Mouse (Mus musculus) hindbrain, embryonic 14.5 days (tissue): ENCODE data around the gene Irx5. TPM values are rescaled to one million over a fixed set of nuclear protein-coding genes. Genes with fewer than 3 reads are reported as not detected.

ENCODE experiments used
- ATAC-seq: fragments of 200-750 bp; cut with Nextera tagmentation; 2 replicates; pipeline ENCODE4 v1.8.0; 2017; ENCODE audit warnings: moderate number of reproducible peaks, mild to moderate bottlenecking, moderate TSS enrichment, moderate library complexity; ENCODE audit not compliant: low FRiP score
- DNase-seq: peaks from one replicate; pipeline ENCODE4 v3.0.0-alpha.2; 2015; ENCODE audit warnings: low spot score
- H3K27ac ChIP-seq: fragments of 300-500 bp; sonication (generic); 2 replicates; pipeline ENCODE4 v1.5.1; 2014; ENCODE audit warnings: mild to moderate bottlenecking, moderate library complexity
- H3K27me3 ChIP-seq: fragments of 300-500 bp; sonication (generic); 2 replicates; pipeline ENCODE4 v1.6.1; 2014; ENCODE audit warnings: mild to moderate bottlenecking, low read length, mixed read lengths; ENCODE audit not compliant: control insufficient read depth, insufficient read depth
- H3K36me3 ChIP-seq: fragments of 300-500 bp; sonication (generic); replicated peaks from 2 replicates; pipeline ENCODE4 v1.6.1; 2014; ENCODE audit not compliant: control insufficient read depth, insufficient read depth
- H3K4me1 ChIP-seq: fragments of 300-500 bp; sonication (generic); replicated peaks from 2 replicates; pipeline ENCODE4 v1.6.1; 2014; ENCODE audit warnings: antibody characterized with exemption, low read length, mixed read lengths; ENCODE audit not compliant: control insufficient read depth, insufficient read depth
- H3K4me2 ChIP-seq: fragments of 300-500 bp; sonication (generic); replicated peaks from 2 replicates; pipeline ENCODE4 v1.6.1; 2014; ENCODE audit warnings: mild to moderate bottlenecking, moderate library complexity
- H3K4me3 ChIP-seq: fragments of 300-500 bp; sonication (generic); replicated peaks from 2 replicates; pipeline ENCODE4 v1.5.1; 2014; ENCODE audit warnings: mild to moderate bottlenecking, low read length
- H3K9ac ChIP-seq: fragments of 300-500 bp; sonication (generic); 2 replicates; pipeline ENCODE4 v1.6.1; 2014
- H3K9me3 ChIP-seq: fragments of 300-500 bp; sonication (generic); 2 replicates; pipeline ENCODE4 v1.6.1; 2016; ENCODE audit warnings: low read length; ENCODE audit not compliant: control insufficient read depth
- WGBS: fragments of 180-500 bp; shearing (Covaris S2); extraction: QIAGEN DNeasy Blood & Tissue Kit; methylation state at CpG from one replicate; pipeline ENCODE4 v1.1.7; 2014; 5-methylcytosine and 5-hydroxymethylcytosine counted together
- polyA plus RNA-seq: library from polyadenylated mRNA; unstranded; fragments of >200 nt; fragmentation: Nextera tagmentation; extraction: Ambion mirVana; gene quantifications from 2 replicates; pipeline ENCODE4 v1.2.1, GENCODE M21; 2014

Gene Irx5
- polyA plus RNA-seq, 1 experiment from 2014 or later = 11.0 TPM

DNA sequence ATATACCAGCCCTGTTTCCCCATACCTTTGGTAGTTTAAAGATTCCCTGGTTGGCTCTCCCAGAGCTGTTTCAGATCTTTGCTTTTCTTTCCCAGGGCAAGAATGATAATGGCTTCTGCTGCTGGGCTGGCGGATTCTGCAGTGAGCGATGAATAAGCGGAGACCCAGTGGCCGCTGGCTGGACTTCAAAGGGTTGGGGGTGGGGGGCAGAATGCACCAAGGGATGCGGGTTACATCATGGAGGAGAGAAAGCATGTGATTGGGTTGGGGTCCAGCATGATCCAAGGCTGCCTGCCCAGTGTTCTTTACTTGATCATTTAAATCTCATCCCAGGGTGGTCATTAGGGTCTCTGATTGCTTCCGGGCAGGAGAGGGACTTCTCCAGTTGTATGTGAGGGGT lies 56.2 kb downstream of the Irx5 start:
- Histone ChIP-seq H3K27me3 (no peaks in the 10 kb centered on the region), H3K4me2 (no peak overlapping the region), H3K4me3 (no peak overlapping the region), H3K9ac (no peak overlapping the region), H3K4me1 (no peaks in the 10 kb centered on the region), H3K36me3 (no peaks in the 10 kb centered on the region), H3K27ac (no peak overlapping the region), H3K9me3 (no peaks in the 10 kb centered on the region)
- 59% methylated on average over 6 of the region's 6 CpGs for WGBS
- no peak for DNase-seq
- no peak for ATAC-seq

DNA sequence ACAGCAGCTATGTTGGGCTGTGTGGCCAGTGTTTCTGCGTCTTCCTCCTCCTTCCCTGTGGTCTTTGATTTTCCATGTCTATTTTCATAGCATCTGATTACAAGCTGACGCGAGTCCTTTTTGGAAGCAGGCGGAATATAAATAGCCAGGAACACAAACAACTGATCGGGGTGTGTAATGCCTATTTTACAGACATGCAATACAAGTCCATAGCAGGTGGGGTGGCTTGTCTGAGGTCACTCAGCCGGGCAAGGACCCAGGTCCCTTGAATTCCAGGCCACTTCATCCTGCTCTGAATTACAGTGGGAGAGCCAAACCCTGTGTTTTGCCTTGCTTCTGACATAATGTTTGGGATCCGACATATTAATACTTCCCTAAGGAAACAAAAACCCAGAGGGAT lies 63.2 kb downstream of the Irx5 start:
- Histone ChIP-seq H3K9ac (no peak overlapping the region), H3K36me3 (no peaks in the 10 kb centered on the region), H3K27me3 (no peaks in the 10 kb centered on the region), H3K4me2 (no peak overlapping the region), H3K4me3 (no peak overlapping the region), H3K9me3 (no peaks in the 10 kb centered on the region), H3K27ac (no peak overlapping the region), H3K4me1 (no peaks in the 10 kb centered on the region)
- DNase-seq (no peak), ATAC-seq (no peak)
- WGBS = 82% methylated on average over 7 of the region's 7 CpGs
